In genomic region chr11:75810526-75810925, GRCm38 (mm10) we compare ENCODE assay signal across 19 mouse cellular contexts. TPM values are rescaled to one million over a fixed set of nuclear protein-coding genes. Genes with fewer than 3 reads are reported as not detected.
"Had no signal": no experiment of that assay in that cellular context is flagged by ENCODE, and none has a peak within 500 bp of the region (broad histone marks: within the 10 kb centered on the region; RNA-seq: fewer than 3 reads in every experiment).

No protein-coding gene starts in this region.

- H3K4me1 ChIP-seq: neural tube, embryonic 12.5 days had no signal

- H3K27ac ChIP-seq: liver, embryonic 12.5 days; liver, embryonic 14.5 days; midbrain, embryonic 10.5 days; midbrain, embryonic 12.5 days; neural tube, embryonic 12.5 days had no signal

- H3K27me3 ChIP-seq: neural tube, embryonic 12.5 days had no signal

- H3K9ac ChIP-seq: liver, embryonic 12.5 days; liver, embryonic 14.5 days; lung, embryonic 14.5 days; midbrain, embryonic 12.5 days; neural tube, embryonic 12.5 days had no signal

- ATAC-seq: liver, embryonic 12.5 days; midbrain, embryonic 16.5 days had no signal

- H3K4me2 ChIP-seq: liver, embryonic 12.5 days; lung, embryonic 14.5 days; midbrain, embryonic 12.5 days; neural tube, embryonic 12.5 days had no signal

- H3K9me3 ChIP-seq: liver, embryonic 12.5 days; midbrain, embryonic 10.5 days; midbrain, embryonic 12.5 days; neural tube, embryonic 12.5 days had no signal

- DNase-seq: lung, adult 18-20 months; lung, embryonic 14.5 days; lung, postnatal 10 days; lung, postnatal 4 days; midbrain, embryonic 14.5 days; right cerebral cortex, adult 18-20 months; right cerebral cortex, postnatal 25 days; thymus, postnatal 14 days; thymus, postnatal 36 days had no signal

- H3K36me3 ChIP-seq: liver, embryonic 12.5 days; midbrain, embryonic 10.5 days; midbrain, embryonic 12.5 days; neural tube, embryonic 12.5 days had no signal

- H3K4me3 ChIP-seq: liver, embryonic 12.5 days; midbrain, embryonic 10.5 days; midbrain, embryonic 12.5 days; myocyte; neural tube, embryonic 12.5 days had no signal

RNA-seq across cellular contexts. Expression of gene Doc2b, which starts 14.7 kb away (rescaled TPM):
- total RNA-seq: megakaryocyte, adult 5-6 weeks; megakaryocyte-erythroid progenitor cell, adult 5-6 weeks; neutrophil, adult 5-6 weeks had no signal
